Mouse (Mus musculus) ovary, postnatal 36 days (tissue): Measurements from ENCODE around the gene B2m.

Experiments used
- DNase-seq: peaks from one replicate; pipeline ENCODE4 v3.0.0; 2022; ENCODE audit warnings: low spot score, mixed read lengths

B2m gene

DNA sequence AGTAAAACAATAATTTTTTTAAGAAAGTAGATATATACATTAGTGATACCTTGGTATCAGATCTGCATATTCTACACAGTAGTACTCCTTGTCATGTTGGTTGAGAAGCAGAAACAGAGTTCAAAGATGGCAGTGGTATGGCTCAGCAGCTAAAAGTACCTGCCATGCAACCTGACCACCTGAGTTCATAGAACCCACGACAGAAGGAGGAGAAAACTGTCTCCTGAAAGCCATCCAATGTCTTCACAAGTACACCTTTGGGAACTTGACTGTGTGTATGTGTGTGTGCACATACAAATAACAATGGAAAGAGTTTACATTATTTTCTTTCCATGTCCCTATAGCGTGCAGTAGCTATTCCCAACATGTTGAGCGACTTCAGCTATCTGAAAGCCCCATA, 2.2 kb downstream of the B2m start:
- no peak for DNase-seq

- no peak for DNase-seq
Measured at GRCm38 (mm10) chr2:122151221-122151620, 3.7 kb downstream of the B2m start.

DNA sequence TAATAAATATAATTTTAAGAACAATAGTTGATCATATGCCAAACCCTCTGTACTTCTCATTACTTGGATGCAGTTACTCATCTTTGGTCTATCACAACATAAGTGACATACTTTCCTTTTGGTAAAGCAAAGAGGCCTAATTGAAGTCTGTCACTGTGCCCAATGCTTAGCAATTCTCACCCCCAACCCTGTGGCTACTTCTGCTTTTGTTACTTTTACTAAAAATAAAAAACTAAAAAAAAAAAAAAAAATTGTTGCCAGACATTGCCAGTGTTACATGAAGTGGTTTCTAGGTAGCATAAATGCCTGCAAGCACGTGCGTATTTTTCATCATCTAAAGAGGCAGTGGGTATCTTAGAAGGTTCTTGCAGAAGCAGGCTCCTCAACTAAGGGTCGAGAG, 5.4 kb downstream of the B2m start:
- DNase-seq = no peak

GRCm38 (mm10) chr2:122153681-122154365, 6.3 kb downstream of the B2m start:
- DNase-seq = no peak

- no peak for DNase-seq
Measured at GRCm38 (mm10) chr2:122154479-122154878, 7.0 kb downstream of the B2m start.

DNA sequence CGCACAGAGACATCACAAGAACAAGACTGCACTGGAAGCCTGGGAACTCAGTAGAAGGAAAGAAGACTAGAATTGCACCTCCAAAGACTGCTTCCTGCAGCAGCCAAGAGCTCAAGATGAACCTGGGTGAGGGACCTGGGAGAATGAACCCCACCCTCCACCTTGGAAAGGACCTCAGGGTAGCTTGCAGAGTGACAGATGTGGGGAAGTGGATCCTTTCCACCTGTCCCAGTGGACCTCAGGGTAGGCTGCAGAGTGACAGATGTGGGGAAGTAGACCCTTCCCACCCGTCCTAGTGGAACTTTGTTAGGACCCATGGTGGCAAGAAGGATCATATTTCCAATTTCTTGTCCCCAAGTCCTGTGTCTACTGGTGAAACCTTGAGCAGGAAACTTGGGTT, 7.8 kb downstream of the B2m start:
- DNase-seq = no peak

- DNase-seq = no peak
Measured at GRCm38 (mm10) chr2:122156051-122156700, 8.7 kb downstream of the B2m start.

- no peak for DNase-seq
Measured at GRCm38 (mm10) chr2:122157561-122157960, 10.1 kb downstream of the B2m start.

DNA sequence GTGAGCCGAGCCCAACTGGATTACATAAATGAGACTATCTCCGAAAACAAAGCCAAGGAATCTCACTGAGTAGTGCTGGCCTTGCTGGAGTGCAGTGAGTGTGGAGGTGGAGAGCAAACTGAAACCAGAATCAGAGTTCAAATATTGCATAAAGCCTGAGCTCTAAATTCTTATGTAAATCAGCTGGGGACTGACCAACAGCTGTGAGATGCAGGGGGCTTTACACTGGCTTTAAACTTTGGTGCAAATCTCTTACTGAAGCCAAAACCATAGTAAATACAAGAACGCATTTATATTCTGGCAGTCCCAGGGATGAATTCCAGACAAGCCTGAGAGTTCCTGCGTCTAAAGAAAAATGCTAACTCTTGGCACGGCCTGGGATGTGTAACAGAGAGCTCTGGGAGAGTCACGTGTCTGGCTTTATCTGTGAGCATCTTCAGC, 10.9 kb downstream of the B2m start:
- no peak for DNase-seq

DNA sequence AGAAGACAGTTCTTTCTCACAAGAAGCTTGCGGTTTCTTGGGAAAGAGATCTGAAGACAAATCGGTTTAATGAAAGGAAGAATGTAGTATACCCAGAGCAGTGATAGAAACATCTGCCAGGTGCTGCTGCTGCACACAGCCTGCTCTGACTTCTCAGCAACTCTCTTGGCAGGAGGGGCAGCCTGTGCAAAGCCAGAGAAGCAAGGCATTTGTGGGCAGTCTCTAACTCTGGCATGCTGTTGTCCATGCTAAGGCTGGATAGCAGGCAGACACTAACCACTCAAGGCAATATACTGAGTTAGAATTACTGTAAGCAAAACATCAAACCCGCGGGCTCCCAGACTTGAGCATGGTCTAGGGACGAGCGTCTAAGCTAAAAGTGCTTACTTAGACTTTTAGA, 12.2 kb downstream of the B2m start:
- no peak for DNase-seq

- peak; percentile 67 for DNase-seq
Measured at GRCm38 (mm10) chr2:122160680-122161079, 13.2 kb downstream of the B2m start, which contains the start of gene Trim69. Gene Trim69 (plus strand): TSS chr2:122160700.

GRCm38 (mm10) chr2:122161542-122161941, 14.1 kb downstream of the B2m start:
- no peak for DNase-seq

- DNase-seq = no peak
Measured at GRCm38 (mm10) chr2:122162529-122162928, 15.0 kb downstream of the B2m start.

DNA sequence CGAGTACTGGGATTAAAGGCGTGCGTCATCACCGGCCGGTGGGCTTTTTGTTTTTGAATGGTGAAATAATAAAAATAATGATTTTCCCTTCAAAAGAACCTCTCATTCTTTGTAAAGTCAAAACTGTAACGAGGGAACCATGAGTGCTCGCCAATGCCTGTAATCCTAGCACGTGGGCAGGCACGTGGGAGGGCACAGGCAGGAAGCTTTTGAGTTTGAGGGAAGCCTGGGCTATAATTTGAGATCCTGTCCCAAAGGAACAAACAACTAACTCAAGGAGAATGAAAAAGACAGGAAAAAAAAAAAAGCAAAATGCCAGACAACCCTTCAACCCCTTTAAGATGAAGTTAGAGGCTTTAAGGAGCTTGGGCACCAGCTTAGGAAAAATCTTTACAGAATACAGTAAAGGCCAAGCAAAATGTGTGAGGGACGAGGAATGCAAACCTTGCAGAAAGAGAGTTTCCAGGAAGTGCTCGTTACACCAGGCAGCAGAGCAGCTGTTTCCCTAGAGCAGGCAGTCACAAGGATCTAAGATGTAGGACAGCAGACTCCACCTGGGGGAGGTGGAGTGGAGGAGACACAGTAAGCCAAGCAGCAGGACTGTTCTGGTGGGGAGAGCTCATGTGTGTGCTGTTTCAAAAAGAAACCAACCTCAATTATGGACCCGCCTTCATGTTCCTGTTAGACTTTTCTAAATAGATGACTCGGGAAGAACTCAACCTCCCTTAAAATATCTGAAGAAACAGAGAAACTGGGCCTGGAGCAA, 16.1 kb downstream of the B2m start:
- DNase-seq = no peak

- no peak for DNase-seq
Measured at GRCm38 (mm10) chr2:122164293-122164692, 16.8 kb downstream of the B2m start.

DNA sequence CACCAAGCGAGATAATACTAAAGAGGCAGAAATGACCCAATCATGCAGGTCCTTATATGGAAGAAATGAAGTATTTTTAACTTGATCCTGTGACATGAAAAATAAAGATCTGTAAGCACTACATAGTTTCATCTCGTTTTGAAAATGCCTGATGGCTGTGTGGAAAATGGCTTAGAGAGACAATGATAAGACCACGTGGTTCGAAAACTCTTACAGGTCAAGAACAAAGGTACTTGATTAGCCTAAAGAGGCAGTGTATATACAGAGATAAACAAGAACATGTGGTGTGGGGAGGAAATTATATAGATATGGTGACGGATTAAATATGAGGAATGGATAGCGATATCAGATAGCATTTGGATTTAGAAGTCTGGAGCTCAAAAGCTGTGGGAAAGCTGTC, 23.8 kb downstream of the B2m start:
- no peak for DNase-seq

- DNase-seq = no peak
Measured at GRCm38 (mm10) chr2:122172188-122172587, 24.7 kb downstream of the B2m start.

DNA sequence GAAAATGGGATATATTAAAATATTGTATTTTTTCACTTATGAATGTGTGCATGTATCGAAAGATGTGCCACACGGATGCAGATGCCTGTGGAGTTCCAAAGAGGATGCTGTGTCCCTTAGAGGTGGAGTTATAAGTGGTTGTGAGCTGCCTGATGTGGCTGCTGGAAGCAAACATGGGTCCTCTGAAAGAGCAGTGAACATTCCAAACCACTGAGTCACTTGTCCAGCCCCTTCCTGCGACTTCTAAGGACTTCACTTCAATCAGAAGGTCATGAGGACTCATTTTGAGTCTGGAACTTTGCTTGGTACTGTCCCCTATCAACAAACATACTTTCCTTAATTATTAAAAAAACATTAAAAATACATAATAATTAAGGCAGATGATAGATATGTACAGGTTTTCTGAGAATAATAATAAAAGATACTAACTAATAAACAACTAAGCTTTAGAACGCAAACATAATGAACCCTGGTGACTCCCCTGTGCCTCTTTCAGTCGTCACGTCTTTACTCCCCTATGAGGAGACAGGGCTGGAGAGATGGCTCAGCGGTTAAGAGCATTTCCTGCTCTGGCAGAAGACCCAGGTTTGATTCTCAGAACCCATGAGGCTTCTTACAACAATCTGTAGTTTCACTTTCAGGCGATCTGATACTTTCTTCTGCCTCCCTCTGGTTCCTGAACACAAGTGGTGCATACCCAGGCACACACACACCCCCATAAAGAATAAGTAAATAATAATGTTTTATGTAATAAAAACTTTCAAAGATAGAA, 32.8 kb downstream of the B2m start:
- no peak for DNase-seq

GRCm38 (mm10) chr2:122185086-122185485, 37.6 kb downstream of the B2m start:
- DNase-seq = no peak

DNA sequence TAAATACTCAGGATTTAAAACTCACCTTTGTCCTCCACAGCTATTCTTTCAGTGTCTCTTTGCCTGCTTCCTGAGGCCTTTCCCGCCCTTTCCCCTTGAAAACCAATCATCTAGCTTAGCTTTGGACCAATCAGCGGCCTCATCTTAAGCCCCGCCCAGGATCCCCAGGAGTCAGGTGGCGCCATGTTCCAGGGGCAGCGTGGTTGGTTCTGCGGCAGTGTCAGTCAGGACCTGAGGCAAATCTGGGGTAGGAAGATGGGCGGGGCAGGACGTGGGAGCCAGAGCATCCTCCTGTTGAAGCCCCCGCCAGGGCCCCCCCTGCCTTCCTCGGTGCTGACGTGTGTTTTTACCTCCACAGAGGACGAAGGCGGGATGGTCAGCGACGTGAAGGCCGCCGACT, 38.6 kb downstream of the B2m start, which contains the start of the genes Patl2 and Terb2:
TSS of gene Patl2 (minus strand) at position 84 of the 400 bp plus-strand sequence.
TSS of gene Terb2 (plus strand) at position 167 of the 400 bp plus-strand sequence.
- no peak for DNase-seq

GRCm38 (mm10) chr2:122186751-122187150, 39.3 kb downstream of the B2m start:
- DNase-seq = no peak

GRCm38 (mm10) chr2:122191849-122192248, 44.4 kb downstream of the B2m start:
- DNase-seq = no peak
